Mouse (Mus musculus) cerebellum, postnatal 36 days (tissue): ENCODE results near the gene Zgrf1.

Experiments used
- DNase-seq, 2 experiments: peaks; one replicate each; pipeline ENCODE4 v3.0.0; 2021 to 2022; ENCODE audit warnings: mixed read lengths in 2 of 2

The Zgrf1 gene

GRCm38 (mm10) chr3:127552973-127553719 lies at the start of gene Zgrf1, which contains the start of gene Larp7:
Zgrf1 (plus strand) TSS chr3:127553489.
Larp7 (minus strand) TSS chr3:127553349.
- peak; percentile 97 to 99 for DNase-seq

- DNase-seq, result no peak
These were observed 45.2 kb upstream of the Zgrf1 start for GRCm38 (mm10) chr3:127507878-127508783.

- no peak for DNase-seq
These were observed 41.2 kb upstream of the Zgrf1 start for GRCm38 (mm10) chr3:127511786-127512746.

- no peak for DNase-seq
These were observed 40.4 kb upstream of the Zgrf1 start for GRCm38 (mm10) chr3:127512794-127513335.

- no peak for DNase-seq
These were observed 39.6 kb upstream of the Zgrf1 start for GRCm38 (mm10) chr3:127513699-127514098.

GRCm38 (mm10) chr3:127515251-127515650 lies 38.0 kb upstream of the Zgrf1 start:
- no peak for DNase-seq

GRCm38 (mm10) chr3:127520300-127520699 lies 33.0 kb upstream of the Zgrf1 start:
- DNase-seq, result no peak

- no peak for DNase-seq
These were observed 32.1 kb upstream of the Zgrf1 start for GRCm38 (mm10) chr3:127521156-127521555.

GRCm38 (mm10) chr3:127525188-127525819 lies 28.0 kb upstream of the Zgrf1 start:
- DNase-seq, result no peak

- no peak for DNase-seq
These were observed 25.7 kb upstream of the Zgrf1 start for GRCm38 (mm10) chr3:127527465-127528034.

GRCm38 (mm10) chr3:127529210-127529609 lies 24.1 kb upstream of the Zgrf1 start:
- no peak for DNase-seq

- no peak for DNase-seq
These were observed 23.5 kb upstream of the Zgrf1 start for GRCm38 (mm10) chr3:127529824-127530223.

GRCm38 (mm10) chr3:127530293-127530692 lies 23.0 kb upstream of the Zgrf1 start:
- DNase-seq, result no peak

- DNase-seq, result no peak
These were observed 14.1 kb upstream of the Zgrf1 start for GRCm38 (mm10) chr3:127539193-127539592.

GRCm38 (mm10) chr3:127543976-127544375 lies 9.3 kb upstream of the Zgrf1 start:
- no peak for DNase-seq

GRCm38 (mm10) chr3:127544610-127545121 lies 8.6 kb upstream of the Zgrf1 start:
- DNase-seq, result no peak

GRCm38 (mm10) chr3:127547882-127548281 lies 5.4 kb upstream of the Zgrf1 start:
- DNase-seq, result peak in 1 of 2 experiments; percentile 20

GRCm38 (mm10) chr3:127552434-127552972 lies 786 bp upstream of the Zgrf1 start:
- DNase-seq, result peak in 1 of 2 experiments; percentile 12

GRCm38 (mm10) chr3:127553720-127554043 lies 393 bp downstream of the Zgrf1 start:
- DNase-seq, result no peak

- DNase-seq, result no peak
These were observed 1.4 kb downstream of the Zgrf1 start for GRCm38 (mm10) chr3:127554723-127555122.

GRCm38 (mm10) chr3:127558201-127558600 lies 4.9 kb downstream of the Zgrf1 start:
- DNase-seq, result no peak
